Mouse (Mus musculus) cerebellum, adult 2 months (tissue): Measurements from ENCODE around the gene Msi2. TPM values are rescaled to one million over a fixed set of nuclear protein-coding genes. Genes with fewer than 3 reads are reported as not detected.

Experiments
- DNase-seq, 2 experiments: peaks; one replicate each; pipeline ENCODE4 v3.0.0; 2021
- H3K27ac ChIP-seq: fragments of 200-500 bp; 2 replicates; pipeline ENCODE4 v1.5.1; 2012; ENCODE audit warnings: low read length, control low read depth, inconsistent platforms; ENCODE audit not compliant: insufficient read depth
- H3K27me3 ChIP-seq: fragments of 200-500 bp; 2 replicates; pipeline ENCODE4 v1.6.1; 2012; ENCODE audit warnings: inconsistent platforms, mild to moderate bottlenecking, low read length, moderate library complexity; ENCODE audit not compliant: control insufficient read depth, insufficient read depth
- H3K4me1 ChIP-seq: fragments of 200-500 bp; 2 replicates; pipeline ENCODE4 v1.6.1; 2011; ENCODE audit warnings: low read length; ENCODE audit not compliant: control insufficient read depth, insufficient read depth
- H3K4me3 ChIP-seq: fragments of 200-500 bp; replicated peaks from 2 replicates; pipeline ENCODE3; 2011; ENCODE audit warnings: mild to moderate bottlenecking, low read depth, low read length, control low read depth; ENCODE audit not compliant: insufficient read depth
- CTCF ChIP-seq: fragments of 200-500 bp; IDR thresholded peaks from 2 replicates; pipeline ENCODE4 v1.5.1; 2011; ENCODE audit warnings: low read depth, mild to moderate bottlenecking, control low read depth, low read length, moderate library complexity, borderline replicate concordance; ENCODE audit not compliant: insufficient read depth
- POLR2A ChIP-seq: fragments of 200-500 bp; IDR thresholded peaks from 2 replicates; pipeline ENCODE4 v1.6.1; 2011; ENCODE audit warnings: low read length, control low read depth, borderline replicate concordance; ENCODE audit not compliant: insufficient read depth
- WGBS: fragments of 180-500 bp; shearing (Covaris S2); methylation state at CpG from one replicate; pipeline ENCODE4 v1.1.7; 2018; 5-methylcytosine and 5-hydroxymethylcytosine counted together
- polyA plus RNA-seq: library from polyadenylated mRNA; depleted of rRNA; stranded (reverse); fragments of >200 nt; gene quantifications from 2 replicates; pipeline ENCODE4 v1.2.3, GENCODE M21; 2012

The Msi2 gene
- polyA plus RNA-seq, 1 experiment, result 87.3 TPM

DNA sequence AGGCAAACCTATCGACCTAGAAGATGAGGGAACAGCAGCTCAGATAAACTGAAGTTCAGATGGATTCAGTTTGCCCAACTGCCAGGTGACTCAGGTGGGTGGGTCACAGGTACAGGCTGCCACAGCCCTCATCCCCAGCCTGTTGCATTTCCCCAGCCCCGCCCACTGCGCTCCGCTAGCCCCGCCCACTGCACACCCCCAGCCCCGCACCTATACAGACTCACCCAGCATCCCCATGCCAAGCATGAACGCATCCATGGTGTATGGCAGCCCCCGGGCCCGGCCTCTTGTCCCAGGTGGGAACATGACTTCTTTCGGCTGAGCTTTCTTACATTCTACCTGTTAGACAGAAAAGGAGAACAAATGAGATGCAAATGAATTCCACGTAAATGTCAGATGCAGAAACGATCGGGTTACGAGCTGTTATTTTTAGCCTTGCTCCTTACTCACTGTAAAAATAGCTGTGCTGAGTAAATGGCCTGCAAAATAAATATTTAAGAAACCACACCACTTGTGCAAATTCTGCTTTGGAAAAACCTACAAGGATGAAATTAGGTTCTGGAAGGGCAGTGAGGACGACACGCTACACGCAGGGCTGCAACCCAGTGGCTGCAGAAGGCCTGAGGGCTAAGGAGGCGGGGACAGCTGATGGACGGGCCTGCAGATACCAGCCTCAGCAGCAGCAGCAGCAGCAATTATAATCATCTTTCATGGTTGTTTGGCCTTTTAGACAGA, 323.8 kb downstream of the Msi2 start:
- H3K27me3 ChIP-seq, result no peaks in the 10 kb centered on the region
- DNase-seq, result no peak
- no peak overlapping the region for H3K4me3 ChIP-seq
- H3K4me1 ChIP-seq, result no peaks in the 10 kb centered on the region
- TF ChIP-seq POLR2A (no peak), CTCF (no peak)
- H3K27ac ChIP-seq, result no peak overlapping the region
- WGBS, result 86% methylated on average over 19 of the region's 19 CpGs

DNA sequence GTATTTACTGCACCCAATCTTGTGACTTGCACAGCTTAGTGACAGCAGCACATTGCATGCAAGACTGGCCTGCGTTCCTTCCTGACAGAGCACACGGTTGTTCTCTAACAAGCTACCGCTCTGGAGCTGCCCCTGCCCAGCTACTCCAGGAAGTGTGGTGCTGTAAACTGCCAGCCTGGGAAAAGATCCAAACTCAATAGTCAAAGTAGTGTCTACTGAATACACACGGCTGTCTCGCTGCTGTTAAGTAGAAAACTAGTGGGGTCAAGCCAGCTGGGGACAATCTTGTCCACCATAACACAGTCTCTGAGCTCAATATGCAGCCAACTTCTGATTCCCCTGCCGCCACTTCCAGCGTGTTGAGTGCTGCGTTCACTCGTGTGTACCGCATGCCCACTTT, 325.6 kb downstream of the Msi2 start:
- TF ChIP-seq CTCF (no peak), POLR2A (no peak)
- Histone ChIP-seq H3K4me3 (no peak overlapping the region), H3K27me3 (no peaks in the 10 kb centered on the region), H3K27ac (no peak overlapping the region), H3K4me1 (no peaks in the 10 kb centered on the region)
- DNase-seq, result no peak
- 42% methylated on average over 10 of the region's 10 CpGs for WGBS

- DNase-seq, result no peak
- no peaks in the 10 kb centered on the region for H3K27me3 ChIP-seq
- no peak overlapping the region for H3K4me3 ChIP-seq
- no peak for TF ChIP-seq POLR2A
- no peak for TF ChIP-seq CTCF
- no peak overlapping the region for H3K27ac ChIP-seq
- WGBS, result 95% methylated on average over 8 of the region's 8 CpGs
- no peaks in the 10 kb centered on the region; the same call in 1 of the 2 replicates for H3K4me1 ChIP-seq
Observed at GRCm38 (mm10) chr11:88391181-88391814, 327.0 kb downstream of the Msi2 start.

GRCm38 (mm10) chr11:88389530-88389929, 328.8 kb downstream of the Msi2 start:
- DNase-seq, result no peak
- no peak overlapping the region for H3K27ac ChIP-seq
- WGBS, result 87% methylated on average over 6 of the region's 6 CpGs
- no peak for TF ChIP-seq POLR2A
- no peak for TF ChIP-seq CTCF
- H3K27me3 ChIP-seq, result no peaks in the 10 kb centered on the region
- H3K4me1 ChIP-seq, result no peaks in the 10 kb centered on the region; the same call in 1 of the 2 replicates
- no peak overlapping the region for H3K4me3 ChIP-seq

DNA sequence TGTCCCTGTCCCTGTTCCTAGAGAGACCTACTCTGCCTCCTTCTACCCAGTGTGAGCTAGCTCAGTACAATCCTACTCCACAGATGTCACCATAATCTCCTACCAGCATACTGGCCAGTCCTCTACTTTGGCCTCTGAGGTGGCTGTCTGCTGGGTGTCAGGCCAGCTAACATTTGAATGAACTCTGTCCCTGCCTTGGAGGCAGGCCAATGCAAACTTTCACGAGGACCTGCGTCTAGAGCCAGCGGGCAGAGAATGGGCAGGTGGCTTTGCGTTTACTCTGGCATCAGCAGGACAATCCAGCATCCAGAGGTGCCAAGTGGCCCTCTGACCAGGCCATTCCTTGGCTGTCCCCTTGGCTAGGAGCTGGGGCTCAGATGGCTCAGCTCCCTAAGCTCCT, 331.4 kb downstream of the Msi2 start:
- no peak for TF ChIP-seq POLR2A
- TF ChIP-seq CTCF, result no peak
- DNase-seq, result no peak
- no peak overlapping the region for H3K27ac ChIP-seq
- 48% methylated on average over 4 of the region's 4 CpGs for WGBS
- no peaks in the 10 kb centered on the region for H3K27me3 ChIP-seq
- H3K4me1 ChIP-seq, result peaks cover 9% of the 10 kb centered on the region
- H3K4me3 ChIP-seq, result no peak overlapping the region

GRCm38 (mm10) chr11:88382449-88382848, 335.9 kb downstream of the Msi2 start:
- Histone ChIP-seq H3K4me3 (no peak overlapping the region), H3K4me1 (peaks cover 9% of the 10 kb centered on the region), H3K27me3 (no peaks in the 10 kb centered on the region), H3K27ac (no peak overlapping the region)
- no peak for DNase-seq
- WGBS, result 67% methylated on average over 9 of the region's 9 CpGs
- TF ChIP-seq POLR2A, result no peak
- no peak for TF ChIP-seq CTCF

- H3K27ac ChIP-seq, result no peak overlapping the region
- WGBS, result 67% methylated on average over 11 of the region's 14 CpGs
Observed at GRCm38 (mm10) chr11:88381145-88381909, 337.0 kb downstream of the Msi2 start.

More at GRCm38 (mm10) chr11:88381145-88381909, 337.0 kb downstream of the Msi2 start:
- H3K4me3 ChIP-seq, result no peak overlapping the region
- DNase-seq, result no peak
- TF ChIP-seq CTCF (no peak), POLR2A (no peak)
- H3K27me3 ChIP-seq, result no peaks in the 10 kb centered on the region
- peaks cover 9% of the 10 kb centered on the region for H3K4me1 ChIP-seq
